Mouse (Mus musculus) neural tube, embryonic 11.5 days (tissue): ENCODE data around the gene Col23a1. TPM values are rescaled to one million over a fixed set of nuclear protein-coding genes. Genes with fewer than 3 reads are reported as not detected.

Experiments
- ATAC-seq: fragments of 200-750 bp; cut with Nextera tagmentation; 2 replicates; pipeline ENCODE4 v1.8.0; 2017; ENCODE audit warnings: moderate number of reproducible peaks, mild to moderate bottlenecking, moderate TSS enrichment, moderate library complexity; ENCODE audit not compliant: insufficient read depth, low FRiP score, low TSS enrichment
- DNase-seq: peaks from one replicate; pipeline ENCODE4 v3.0.0-alpha.2; 2015; ENCODE audit warnings: low spot score
- H3K27ac ChIP-seq: fragments of 300-500 bp; sonication (generic); 2 replicates; pipeline ENCODE4 v1.5.1; 2014; ENCODE audit warnings: low read depth, mild to moderate bottlenecking, low read length
- H3K27me3 ChIP-seq: fragments of 300-500 bp; sonication (generic); 2 replicates; pipeline ENCODE4 v1.6.1; 2014; ENCODE audit warnings: mild to moderate bottlenecking, low read length, mixed read lengths; ENCODE audit not compliant: control insufficient read depth, insufficient read depth
- H3K36me3 ChIP-seq: fragments of 300-500 bp; sonication (generic); 2 replicates; pipeline ENCODE4 v1.6.1; 2014; ENCODE audit warnings: mild to moderate bottlenecking, low read length, moderate library complexity, mixed read lengths; ENCODE audit not compliant: control insufficient read depth, insufficient read depth
- H3K4me1 ChIP-seq: fragments of 300-500 bp; sonication (generic); 2 replicates; pipeline ENCODE4 v1.6.1; 2014; ENCODE audit warnings: low read length, mixed read lengths; ENCODE audit not compliant: control insufficient read depth, insufficient read depth
- H3K4me2 ChIP-seq: fragments of 300-500 bp; sonication (generic); 2 replicates; pipeline ENCODE4 v1.6.1; 2014; ENCODE audit warnings: low read depth, mild to moderate bottlenecking, moderate library complexity
- H3K4me3 ChIP-seq: fragments of 300-500 bp; sonication (generic); 2 replicates; pipeline ENCODE4 v1.5.1; 2014; ENCODE audit warnings: low read depth, low read length
- H3K9ac ChIP-seq: fragments of 300-500 bp; sonication (generic); 2 replicates; pipeline ENCODE4 v1.6.1; 2014; ENCODE audit warnings: mild to moderate bottlenecking, low read length
- H3K9me3 ChIP-seq: fragments of 300-500 bp; sonication (generic); 2 replicates; pipeline ENCODE4 v1.6.1; 2016; ENCODE audit warnings: low read length; ENCODE audit not compliant: control insufficient read depth
- WGBS: fragments of 180-500 bp; shearing (Covaris S2); extraction: QIAGEN DNeasy Blood & Tissue Kit; methylation state at CpG from one replicate; pipeline ENCODE4 v1.1.7; 2014; 5-methylcytosine and 5-hydroxymethylcytosine counted together
- polyA plus RNA-seq: library from polyadenylated mRNA; unstranded; fragments of >200 nt; fragmentation: Nextera tagmentation; extraction: Ambion mirVana; gene quantifications from 2 replicates; pipeline ENCODE4 v1.2.1, GENCODE M21; 2014

Gene Col23a1
- polyA plus RNA-seq, 1 experiment from 2014 or later = 10.9 TPM

GRCm38 (mm10) chr11:51544413-51544812, 254.7 kb downstream of the Col23a1 start:
- Histone ChIP-seq H3K4me1 (no peaks in the 10 kb centered on the region), H3K9me3 (no peaks in the 10 kb centered on the region), H3K27ac (no peak overlapping the region), H3K27me3 (no peaks in the 10 kb centered on the region), H3K4me2 (no peak overlapping the region), H3K36me3 (no peaks in the 10 kb centered on the region), H3K9ac (no peak overlapping the region), H3K4me3 (no peak overlapping the region)
- DNase-seq (no peak), ATAC-seq (no peak)
- 67% methylated on average over 2 of the region's 2 CpGs for WGBS

GRCm38 (mm10) chr11:51545811-51546210, 256.1 kb downstream of the Col23a1 start:
- no peak overlapping the region for H3K4me3 ChIP-seq
- no peaks in the 10 kb centered on the region for H3K27me3 ChIP-seq
- H3K9ac ChIP-seq = no peak overlapping the region
- no peak overlapping the region for H3K4me2 ChIP-seq
- no peak for DNase-seq
- no peak for ATAC-seq
- H3K36me3 ChIP-seq = no peaks in the 10 kb centered on the region
- no peaks in the 10 kb centered on the region for H3K4me1 ChIP-seq
- WGBS = 65% methylated on average over 4 of the region's 4 CpGs
- H3K27ac ChIP-seq = no peak overlapping the region
- no peaks in the 10 kb centered on the region for H3K9me3 ChIP-seq

GRCm38 (mm10) chr11:51551253-51551652, 261.5 kb downstream of the Col23a1 start:
- Histone ChIP-seq H3K4me2 (no peak overlapping the region), H3K4me1 (no peaks in the 10 kb centered on the region), H3K36me3 (no peaks in the 10 kb centered on the region), H3K9ac (no peak overlapping the region), H3K9me3 (no peaks in the 10 kb centered on the region), H3K27me3 (no peaks in the 10 kb centered on the region), H3K4me3 (no peak overlapping the region), H3K27ac (no peak overlapping the region)
- ATAC-seq (no peak), DNase-seq (peak; percentile 38)
- whole genome bisulfite sequencing = 79% methylated on average over 5 of the region's 5 CpGs

GRCm38 (mm10) chr11:51552091-51552490, 262.4 kb downstream of the Col23a1 start:
- no peaks in the 10 kb centered on the region for H3K9me3 ChIP-seq
- H3K4me1 ChIP-seq = no peaks in the 10 kb centered on the region
- no peaks in the 10 kb centered on the region for H3K27me3 ChIP-seq
- H3K4me3 ChIP-seq = no peak overlapping the region
- no peak overlapping the region for H3K27ac ChIP-seq
- 75% methylated on average over 3 of the region's 3 CpGs for WGBS
- H3K36me3 ChIP-seq = no peaks in the 10 kb centered on the region
- H3K9ac ChIP-seq = no peak overlapping the region
- ATAC-seq = no peak
- DNase-seq = no peak
- H3K4me2 ChIP-seq = no peak overlapping the region

- Histone ChIP-seq H3K27ac (no peak overlapping the region), H3K4me3 (no peak overlapping the region), H3K27me3 (no peaks in the 10 kb centered on the region), H3K9me3 (no peaks in the 10 kb centered on the region), H3K4me2 (no peak overlapping the region), H3K36me3 (no peaks in the 10 kb centered on the region), H3K9ac (no peak overlapping the region), H3K4me1 (no peaks in the 10 kb centered on the region)
- WGBS = 78% methylated on average over 9 of the region's 10 CpGs
- no peak for ATAC-seq
- DNase-seq = no peak
Measured at GRCm38 (mm10) chr11:51554590-51554989, 264.9 kb downstream of the Col23a1 start.

- no peak overlapping the region for H3K27ac ChIP-seq
- 65% methylated on average over 2 of the region's 2 CpGs for WGBS
- no peaks in the 10 kb centered on the region for H3K9me3 ChIP-seq
- H3K4me1 ChIP-seq = no peaks in the 10 kb centered on the region
- no peak for DNase-seq
- H3K4me3 ChIP-seq = no peak overlapping the region
- H3K9ac ChIP-seq = no peak overlapping the region
- no peaks in the 10 kb centered on the region for H3K27me3 ChIP-seq
- H3K4me2 ChIP-seq = no peak overlapping the region
- H3K36me3 ChIP-seq = no peaks in the 10 kb centered on the region
- no peak for ATAC-seq
Measured at GRCm38 (mm10) chr11:51555066-51555465, 265.3 kb downstream of the Col23a1 start.

- Histone ChIP-seq H3K36me3 (no peaks in the 10 kb centered on the region), H3K4me3 (no peak overlapping the region), H3K27ac (no peak overlapping the region), H3K4me1 (no peaks in the 10 kb centered on the region), H3K9ac (no peak overlapping the region), H3K27me3 (no peaks in the 10 kb centered on the region), H3K9me3 (no peaks in the 10 kb centered on the region), H3K4me2 (no peak overlapping the region)
- 83% methylated on average over 1 of the region's 1 CpGs for WGBS
- ATAC-seq (no peak), DNase-seq (no peak)
Measured at GRCm38 (mm10) chr11:51563276-51563675, 273.6 kb downstream of the Col23a1 start.

- Histone ChIP-seq H3K36me3 (no peaks in the 10 kb centered on the region; the same call in 1 of the 2 replicates), H3K9ac (no peak overlapping the region), H3K27ac (no peak overlapping the region), H3K27me3 (no peaks in the 10 kb centered on the region), H3K4me2 (no peak overlapping the region), H3K9me3 (no peaks in the 10 kb centered on the region), H3K4me3 (no peak overlapping the region), H3K4me1 (no peaks in the 10 kb centered on the region)
- DNase-seq (no peak), ATAC-seq (no peak)
- 21% methylated on average over 3 of the region's 3 CpGs for WGBS
Measured at GRCm38 (mm10) chr11:51565062-51565461, 275.3 kb downstream of the Col23a1 start.

- Histone ChIP-seq H3K4me3 (no peak overlapping the region), H3K4me2 (no peak overlapping the region), H3K27ac (no peak overlapping the region), H3K9me3 (no peaks in the 10 kb centered on the region), H3K27me3 (no peaks in the 10 kb centered on the region), H3K9ac (no peak overlapping the region), H3K36me3 (no peaks in the 10 kb centered on the region; the same call in 1 of the 2 replicates), H3K4me1 (no peaks in the 10 kb centered on the region)
- DNase-seq (no peak), ATAC-seq (no peak)
- WGBS = 89% methylated on average over 6 of the region's 6 CpGs
Measured at GRCm38 (mm10) chr11:51565951-51566350, 276.2 kb downstream of the Col23a1 start.
